Mouse (Mus musculus) embryonic facial prominence, embryonic 14.5 days (tissue): Measurements from ENCODE around the gene Timp3. TPM values are rescaled to one million over a fixed set of nuclear protein-coding genes. Genes with fewer than 3 reads are reported as not detected.
A peak's percentile ranks its signal among the peaks of the same experiment; 100 is the strongest.

Source experiments
- ATAC-seq: fragments of 200-750 bp; cut with Nextera tagmentation; 2 replicates; pipeline ENCODE4 v1.8.0; 2017; ENCODE audit warnings: low read depth, moderate number of reproducible peaks, moderate TSS enrichment
- DNase-seq: peaks from one replicate; pipeline ENCODE4 v3.0.0-alpha.2; 2015; ENCODE audit warnings: low spot score
- H3K27ac ChIP-seq: fragments of 300-500 bp; sonication (generic); replicated peaks from 2 replicates; pipeline ENCODE4 v1.5.1; 2014; ENCODE audit warnings: low read depth, mild to moderate bottlenecking, low read length, moderate library complexity
- H3K27me3 ChIP-seq: fragments of 300-500 bp; sonication (generic); replicated peaks from 2 replicates; pipeline ENCODE4 v1.6.1; 2014; ENCODE audit warnings: low read length; ENCODE audit not compliant: control insufficient read depth, insufficient read depth
- H3K36me3 ChIP-seq: fragments of 300-500 bp; sonication (generic); 2 replicates; pipeline ENCODE4 v1.6.1; 2014; ENCODE audit warnings: low read length, mixed read lengths; ENCODE audit not compliant: control insufficient read depth, insufficient read depth
- H3K4me1 ChIP-seq: fragments of 300-500 bp; sonication (generic); 2 replicates; pipeline ENCODE4 v1.6.1; 2014; ENCODE audit warnings: antibody characterized with exemption, low read length; ENCODE audit not compliant: control insufficient read depth, insufficient read depth
- H3K4me2 ChIP-seq: fragments of 300-500 bp; sonication (generic); 2 replicates; pipeline ENCODE4 v1.6.1; 2014; ENCODE audit warnings: low read depth, mild to moderate bottlenecking, low read length, moderate library complexity, mixed read lengths
- H3K4me3 ChIP-seq: fragments of 300-500 bp; sonication (generic); 2 replicates; pipeline ENCODE4 v1.5.1; 2014; ENCODE audit warnings: low read depth, mild to moderate bottlenecking, low read length
- H3K9ac ChIP-seq: fragments of 300-500 bp; sonication (generic); 2 replicates; pipeline ENCODE4 v1.6.1; 2014; ENCODE audit warnings: low read depth, mild to moderate bottlenecking, low read length, moderate library complexity, mixed read lengths
- H3K9me3 ChIP-seq: fragments of 300-500 bp; sonication (generic); 2 replicates; pipeline ENCODE4 v1.6.1; 2016; ENCODE audit warnings: low read length; ENCODE audit not compliant: control insufficient read depth
- WGBS: fragments of 180-500 bp; shearing (Covaris S2); extraction: QIAGEN DNeasy Blood & Tissue Kit; methylation state at CpG from one replicate; pipeline ENCODE4 v1.1.7; 2014; 5-methylcytosine and 5-hydroxymethylcytosine counted together
- polyA plus RNA-seq: library from polyadenylated mRNA; unstranded; fragments of >200 nt; fragmentation: Nextera tagmentation; extraction: Ambion mirVana; gene quantifications from 2 replicates; pipeline ENCODE4 v1.2.1, GENCODE M21; 2014

Timp3 gene
- polyA plus RNA-seq, 1 experiment from 2014 or later, result 77.5 TPM

DNA sequence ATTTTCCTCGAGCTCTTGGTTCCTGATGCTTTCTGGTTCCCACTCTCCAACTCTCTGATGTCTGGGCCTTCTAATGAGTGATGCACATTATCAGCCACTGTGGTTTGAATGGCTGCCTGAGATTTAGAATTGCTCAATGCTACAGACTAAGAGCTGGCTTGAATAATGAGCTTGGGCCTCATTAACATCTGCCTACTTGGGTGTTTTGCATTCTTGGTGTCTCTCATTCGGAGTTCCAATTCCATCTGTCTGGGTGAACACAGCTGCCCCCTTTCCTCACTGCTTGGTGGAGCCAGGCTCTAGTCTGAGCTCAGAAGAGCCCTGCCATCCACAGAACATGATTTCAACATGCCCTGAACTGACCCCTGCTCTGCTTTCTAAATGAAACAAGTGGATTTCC is 89.7 kb downstream of the Timp3 start:
- 48% methylated on average over 2 of the region's 2 CpGs for WGBS
- no peak for ATAC-seq

GRCm38 (mm10) chr10:86392399-86392798 is 92.2 kb downstream of the Timp3 start:
- no peaks in the 10 kb centered on the region for H3K36me3 ChIP-seq
- no peak overlapping the region for H3K4me3 ChIP-seq
- H3K27me3 ChIP-seq, result no peaks in the 10 kb centered on the region
- no peaks in the 10 kb centered on the region for H3K4me1 ChIP-seq
- DNase-seq (no peak), ATAC-seq (no peak)
- H3K9ac ChIP-seq, result no peak overlapping the region
- H3K4me2 ChIP-seq, result no peak overlapping the region
- H3K9me3 ChIP-seq, result peaks cover 9% of the 10 kb centered on the region; the same call in 1 of the 2 replicates
- WGBS, result 85% methylated on average over 3 of the region's 3 CpGs
- no peak overlapping the region for H3K27ac ChIP-seq

More for the DNA sequence above, 89.7 kb downstream of the Timp3 start:
- H3K36me3 ChIP-seq, result no peaks in the 10 kb centered on the region
- H3K9me3 ChIP-seq, result peaks cover 6% of the 10 kb centered on the region; the same call in 1 of the 2 replicates
- no peak overlapping the region for H3K4me3 ChIP-seq
- H3K9ac ChIP-seq, result no peak overlapping the region
- H3K4me1 ChIP-seq, result 0 out of 2 replicates have a peak, but pooled peaks cover 6% of the 10 kb centered on the region
- H3K27me3 ChIP-seq, result no peaks in the 10 kb centered on the region
- H3K4me2 ChIP-seq, result no peak overlapping the region
- DNase-seq, result peak; percentile 49
- H3K27ac ChIP-seq, result no peak overlapping the region

DNA sequence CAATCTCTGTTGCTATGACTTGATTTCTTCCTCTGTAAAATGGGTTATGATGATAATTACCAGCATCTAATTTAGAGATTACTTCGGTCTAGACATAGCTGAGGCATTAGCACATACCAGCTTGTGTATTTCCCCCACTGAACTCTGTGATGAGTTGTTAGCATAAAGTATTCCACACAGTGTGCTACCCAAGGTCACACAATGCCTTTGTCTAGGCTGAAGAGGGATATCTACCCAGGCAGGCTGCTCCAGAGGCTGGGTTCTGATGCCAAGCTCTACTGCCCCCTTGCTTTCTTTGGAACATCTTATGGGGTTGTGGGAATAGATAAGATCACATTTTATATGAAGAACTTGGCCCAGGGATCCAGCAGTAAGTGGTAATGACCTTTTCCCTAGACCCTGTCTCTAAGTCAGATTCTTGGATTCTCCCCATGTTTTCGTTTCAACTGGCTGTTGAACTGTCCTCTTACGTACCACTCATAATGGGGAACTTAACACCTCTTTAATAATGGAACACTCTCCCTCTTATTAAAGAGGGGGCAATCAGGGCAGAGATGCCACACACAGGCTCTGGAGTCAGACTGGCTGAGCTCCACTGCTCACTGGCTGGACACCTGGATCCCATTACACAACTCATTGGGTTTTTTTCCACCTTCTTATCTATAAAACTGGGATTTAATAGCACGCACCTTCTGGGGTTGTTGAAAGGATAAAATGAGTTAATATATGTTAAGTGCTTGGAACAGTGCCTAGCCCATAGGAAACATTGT is 97.6 kb downstream of the Timp3 start:
- WGBS, result 62% methylated on average over 4 of the region's 4 CpGs
- H3K9ac ChIP-seq, result no peak overlapping the region
- H3K4me2 ChIP-seq, result no peak overlapping the region
- DNase-seq (peak; percentile 24), ATAC-seq (no peak)
- no peaks in the 10 kb centered on the region for H3K36me3 ChIP-seq
- no peaks in the 10 kb centered on the region for H3K4me1 ChIP-seq
- no peak overlapping the region for H3K4me3 ChIP-seq
- H3K9me3 ChIP-seq, result peaks cover 9% of the 10 kb centered on the region; the same call in 1 of the 2 replicates
- no peak overlapping the region for H3K27ac ChIP-seq
- no peaks in the 10 kb centered on the region for H3K27me3 ChIP-seq

GRCm38 (mm10) chr10:86398347-86398720 is 98.2 kb downstream of the Timp3 start:
- 57% methylated on average over 1 of the region's 2 CpGs for WGBS
- no peak for ATAC-seq
- Histone ChIP-seq H3K4me2 (no peak overlapping the region), H3K4me3 (no peak overlapping the region), H3K9me3 (peaks cover 9% of the 10 kb centered on the region; the same call in 1 of the 2 replicates), H3K4me1 (no peaks in the 10 kb centered on the region), H3K27ac (no peak overlapping the region), H3K27me3 (no peaks in the 10 kb centered on the region), H3K9ac (no peak overlapping the region), H3K36me3 (no peaks in the 10 kb centered on the region)
- DNase-seq, result no peak

Other genes starting within 250 kb of the Timp3 start
- 2.0 and 2.4 TPM in 2 replicates for gene Syn3, start 198.5 kb downstream of the Timp3 start, polyA plus RNA-seq